Mouse (Mus musculus) midbrain, embryonic 13.5 days (tissue): ENCODE measurements around the gene Veph1. TPM values are rescaled to one million over a fixed set of nuclear protein-coding genes. Genes with fewer than 3 reads are reported as not detected.
"Not testable (repeated sequence)": the region's sequence is repeated elsewhere in the genome, so short reads cannot be mapped to it uniquely, and the experiment has no call there.

ENCODE experiments used
- ATAC-seq: fragments of 200-750 bp; cut with Nextera tagmentation; 2 replicates; pipeline ENCODE4 v1.8.0; 2017; ENCODE audit warnings: mild to moderate bottlenecking, moderate TSS enrichment, moderate library complexity
- H3K27ac ChIP-seq: fragments of 300-500 bp; sonication (generic); 2 replicates; pipeline ENCODE4 v1.5.1; 2015; ENCODE audit warnings: inconsistent platforms, mild to moderate bottlenecking, moderate library complexity
- H3K27me3 ChIP-seq: fragments of 300-500 bp; sonication (generic); 2 replicates; pipeline ENCODE4 v1.6.1; 2015; ENCODE audit warnings: mild to moderate bottlenecking, inconsistent platforms
- H3K36me3 ChIP-seq: fragments of 300-500 bp; sonication (generic); 2 replicates; pipeline ENCODE4 v1.6.1; 2015; ENCODE audit warnings: mild to moderate bottlenecking, inconsistent platforms
- H3K4me1 ChIP-seq: fragments of 300-500 bp; sonication (generic); replicated peaks from 2 replicates; pipeline ENCODE4 v1.6.1; 2015; ENCODE audit warnings: inconsistent platforms
- H3K4me2 ChIP-seq: fragments of 300-500 bp; sonication (generic); replicated peaks from 2 replicates; pipeline ENCODE4 v1.6.1; 2015; ENCODE audit warnings: moderate library complexity, mild to moderate bottlenecking, inconsistent platforms
- H3K4me3 ChIP-seq: fragments of 300-500 bp; sonication (generic); replicated peaks from 2 replicates; pipeline ENCODE4 v1.5.1; 2015; ENCODE audit warnings: mild to moderate bottlenecking, inconsistent platforms
- H3K9ac ChIP-seq: fragments of 300-500 bp; sonication (generic); replicated peaks from 2 replicates; pipeline ENCODE4 v1.6.1; 2015; ENCODE audit warnings: mild to moderate bottlenecking, inconsistent platforms
- H3K9me3 ChIP-seq: fragments of 300-500 bp; sonication (generic); 2 replicates; pipeline ENCODE4 v1.6.1; 2016; ENCODE audit warnings: mild to moderate bottlenecking, inconsistent platforms
- WGBS: fragments of 180-500 bp; shearing (Covaris S2); methylation state at CpG from one replicate; pipeline ENCODE4 v1.1.7; 2015; 5-methylcytosine and 5-hydroxymethylcytosine counted together
- polyA plus RNA-seq: library from polyadenylated mRNA; unstranded; fragments of >200 nt; fragmentation: Nextera tagmentation; extraction: Ambion mirVana; gene quantifications from 2 replicates; pipeline ENCODE4 v1.2.1, GENCODE M21; 2015

The Veph1 gene
- polyA plus RNA-seq, 1 experiment from 2014 or later, result 8.3 TPM

- Histone ChIP-seq H3K9ac (no peak overlapping the region), H3K4me3 (peak overlapping the region; percentile 13; the same call in 1 of the 2 replicates), H3K36me3 (no peaks in the 10 kb centered on the region), H3K4me2 (peak overlapping the region; percentile 34), H3K9me3 (0 out of 2 replicates have a peak, but pooled peaks cover 7% of the 10 kb centered on the region), H3K27ac (no peak overlapping the region), H3K27me3 (no peaks in the 10 kb centered on the region), H3K4me1 (peaks cover 23% of the 10 kb centered on the region)
- 56% methylated on average over 3 of the region's 3 CpGs for WGBS
- ATAC-seq, result no peak; the same call in 1 of the 2 replicates
Measured at GRCm38 (mm10) chr3:66294729-66295128, 1.9 kb downstream of the Veph1 start.

- peak; percentile 57 for ATAC-seq
- Histone ChIP-seq H3K27me3 (no peaks in the 10 kb centered on the region), H3K27ac (no peak overlapping the region), H3K4me1 (peaks cover 23% of the 10 kb centered on the region), H3K36me3 (no peaks in the 10 kb centered on the region), H3K4me3 (peak overlapping the region; percentile 18), H3K9ac (no peak overlapping the region; the same call in 1 of the 2 replicates), H3K4me2 (peak overlapping the region; percentile 44), H3K9me3 (0 out of 2 replicates have a peak, but pooled peaks cover 7% of the 10 kb centered on the region)
- 13% methylated on average over 20 of the region's 20 CpGs for WGBS
Measured at GRCm38 (mm10) chr3:66292356-66292946, 4.2 kb downstream of the Veph1 start.

GRCm38 (mm10) chr3:66263270-66263669 is 33.4 kb downstream of the Veph1 start:
- no peaks in the 10 kb centered on the region for H3K4me1 ChIP-seq
- ATAC-seq, result no peak
- no peak overlapping the region for H3K4me2 ChIP-seq
- no peaks in the 10 kb centered on the region for H3K9me3 ChIP-seq
- no peak overlapping the region for H3K9ac ChIP-seq
- 73% methylated on average over 4 of the region's 4 CpGs for WGBS
- H3K36me3 ChIP-seq, result no peaks in the 10 kb centered on the region
- H3K27me3 ChIP-seq, result no peaks in the 10 kb centered on the region
- no peak overlapping the region for H3K27ac ChIP-seq
- H3K4me3 ChIP-seq, result no peak overlapping the region

GRCm38 (mm10) chr3:66262319-66262718 is 34.3 kb downstream of the Veph1 start:
- 33% methylated on average over 5 of the region's 5 CpGs for WGBS
- no peak overlapping the region for H3K4me2 ChIP-seq

GRCm38 (mm10) chr3:66254504-66255105 is 42.0 kb downstream of the Veph1 start:
- ATAC-seq, result no peak
- no peaks in the 10 kb centered on the region for H3K9me3 ChIP-seq
- WGBS, result 82% methylated on average over 9 of the region's 9 CpGs
- no peak overlapping the region for H3K9ac ChIP-seq
- H3K27me3 ChIP-seq, result no peaks in the 10 kb centered on the region
- no peaks in the 10 kb centered on the region for H3K4me1 ChIP-seq
- no peaks in the 10 kb centered on the region for H3K36me3 ChIP-seq
- no peak overlapping the region for H3K27ac ChIP-seq
- H3K4me3 ChIP-seq, result no peak overlapping the region
- H3K4me2 ChIP-seq, result no peak overlapping the region

More at GRCm38 (mm10) chr3:66262319-66262718, 34.3 kb downstream of the Veph1 start:
- Histone ChIP-seq H3K36me3 (no peaks in the 10 kb centered on the region), H3K9me3 (no peaks in the 10 kb centered on the region), H3K4me3 (no peak overlapping the region), H3K27ac (no peak overlapping the region), H3K4me1 (no peaks in the 10 kb centered on the region), H3K9ac (no peak overlapping the region), H3K27me3 (no peaks in the 10 kb centered on the region)
- no peak for ATAC-seq

- H3K4me1 ChIP-seq, result no peaks in the 10 kb centered on the region
- H3K36me3 ChIP-seq, result no peaks in the 10 kb centered on the region
- ATAC-seq, result no peak
- no peak overlapping the region for H3K4me3 ChIP-seq
- WGBS, result 81% methylated on average over 7 of the region's 7 CpGs
- H3K4me2 ChIP-seq, result no peak overlapping the region
- no peak overlapping the region for H3K9ac ChIP-seq
- H3K27ac ChIP-seq, result no peak overlapping the region
- H3K9me3 ChIP-seq, result no peaks in the 10 kb centered on the region
- no peaks in the 10 kb centered on the region for H3K27me3 ChIP-seq
Measured at GRCm38 (mm10) chr3:66251842-66252241, 44.8 kb downstream of the Veph1 start.

GRCm38 (mm10) chr3:66240476-66240875 is 56.2 kb downstream of the Veph1 start:
- Histone ChIP-seq H3K9ac (no peak overlapping the region), H3K27me3 (no peaks in the 10 kb centered on the region), H3K4me3 (no peak overlapping the region), H3K27ac (no peak overlapping the region), H3K36me3 (no peaks in the 10 kb centered on the region), H3K4me1 (no peaks in the 10 kb centered on the region), H3K4me2 (no peak overlapping the region), H3K9me3 (no peaks in the 10 kb centered on the region)
- no peak for ATAC-seq

DNA sequence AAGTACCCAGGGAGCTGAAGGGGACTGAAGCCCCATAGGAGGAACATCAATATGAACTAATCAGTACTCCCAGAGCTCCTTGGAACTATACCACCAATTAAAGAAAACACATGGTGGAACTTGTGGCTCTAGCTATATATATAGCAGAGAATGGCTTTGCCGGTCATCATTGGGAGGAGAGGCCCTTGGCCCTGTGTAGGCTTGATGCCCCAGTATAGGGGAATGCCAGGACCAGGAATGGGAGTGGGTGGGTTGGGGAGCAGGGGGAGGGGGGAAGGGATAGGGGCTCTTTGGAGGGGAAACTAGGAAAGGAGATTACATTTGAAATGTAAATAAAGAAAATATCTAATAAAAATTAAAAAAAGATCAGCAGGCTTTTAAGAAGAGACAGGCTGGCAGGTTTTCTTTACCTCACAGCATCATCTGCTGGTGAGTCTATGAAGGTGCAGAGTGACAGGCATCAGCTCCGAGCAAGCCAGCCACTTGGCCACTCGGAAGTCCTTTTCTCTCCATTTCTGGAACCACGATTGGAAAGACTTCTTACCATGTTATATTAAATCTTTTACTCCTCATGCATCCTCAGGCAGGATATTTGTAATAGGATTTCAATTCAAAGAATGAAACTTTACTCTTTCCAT is 60.3 kb downstream of the Veph1 start:
- H3K9ac ChIP-seq, H3K27ac ChIP-seq, H3K27me3 ChIP-seq, H3K9me3 ChIP-seq, H3K4me1 ChIP-seq, H3K4me2 ChIP-seq, H3K36me3 ChIP-seq, H3K4me3 ChIP-seq: not testable (repeated sequence)
- WGBS, result 49% methylated on average over 4 of the region's 4 CpGs
- 0 out of 2 replicates have a peak, but pooled peaks have one; percentile 43 for ATAC-seq

- H3K9me3 ChIP-seq, result no peaks in the 10 kb centered on the region
- no peak for ATAC-seq
- no peaks in the 10 kb centered on the region for H3K36me3 ChIP-seq
- H3K27me3 ChIP-seq, result peaks cover 14% of the 10 kb centered on the region
- 82% methylated on average over 15 of the region's 15 CpGs for WGBS
- H3K4me2 ChIP-seq, result no peak overlapping the region
- no peak overlapping the region for H3K27ac ChIP-seq
- H3K4me3 ChIP-seq, result no peak overlapping the region
- no peak overlapping the region for H3K9ac ChIP-seq
- peaks cover 13% of the 10 kb centered on the region for H3K4me1 ChIP-seq
Measured at GRCm38 (mm10) chr3:66224931-66225537, 71.6 kb downstream of the Veph1 start.

- no peaks in the 10 kb centered on the region for H3K36me3 ChIP-seq
- WGBS, result under 1% methylated on average over 11 of the region's 11 CpGs
Measured at GRCm38 (mm10) chr3:66221243-66221611, 75.4 kb downstream of the Veph1 start.

DNA sequence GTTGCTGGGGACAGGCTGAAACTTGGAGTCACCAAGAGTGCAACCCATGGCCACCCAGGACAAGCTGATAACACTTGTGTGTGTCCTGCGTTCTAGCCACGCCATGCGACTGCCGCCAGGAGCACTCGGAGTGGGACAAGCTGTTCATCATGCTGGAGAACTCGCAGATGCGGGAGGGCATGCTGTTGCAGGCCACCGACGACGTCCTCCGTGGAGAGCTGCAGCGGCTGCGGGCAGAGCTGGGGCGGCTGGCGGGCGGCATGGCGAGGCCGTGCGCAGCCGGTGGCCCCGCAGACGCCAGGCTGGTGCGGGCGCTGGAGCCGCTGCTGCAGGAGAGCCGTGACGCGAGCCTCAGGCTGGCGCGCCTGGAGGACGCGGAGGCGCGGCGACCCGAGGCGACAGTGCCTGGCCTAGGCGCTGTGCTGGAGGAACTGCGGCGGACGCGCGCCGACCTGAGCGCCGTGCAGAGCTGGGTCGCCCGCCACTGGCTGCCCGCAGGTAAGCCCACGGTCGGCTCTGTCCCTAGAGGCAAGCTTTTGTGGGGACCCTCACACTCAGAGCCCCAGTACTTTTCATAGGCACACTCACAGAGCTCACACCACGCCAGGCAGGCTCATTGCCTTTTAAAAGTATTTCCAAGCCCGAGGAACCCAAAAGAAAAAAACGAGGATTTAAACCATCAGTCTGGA is 75.9 kb downstream of the Veph1 start:
- H3K4me3 ChIP-seq, result peak overlapping the region; percentile 61
- peak overlapping the region; percentile 82 for H3K9ac ChIP-seq
- peaks cover 18% of the 10 kb centered on the region for H3K27me3 ChIP-seq
- peak; percentile 93 for ATAC-seq
- peak overlapping the region; percentile 95 for H3K4me2 ChIP-seq
- under 1% methylated on average over 50 of the region's 54 CpGs for WGBS
- H3K27ac ChIP-seq, result peak overlapping the region; percentile 56
- peaks cover 19% of the 10 kb centered on the region for H3K4me1 ChIP-seq
- H3K36me3 ChIP-seq, result no peaks in the 10 kb centered on the region
- no peaks in the 10 kb centered on the region for H3K9me3 ChIP-seq

More at GRCm38 (mm10) chr3:66221243-66221611, 75.4 kb downstream of the Veph1 start:
- peak overlapping the region; percentile 61 for H3K4me3 ChIP-seq
- H3K9me3 ChIP-seq, result no peaks in the 10 kb centered on the region
- peak overlapping the region; percentile 95 for H3K4me2 ChIP-seq
- peak overlapping the region; percentile 82 for H3K9ac ChIP-seq
- peaks cover 19% of the 10 kb centered on the region for H3K4me1 ChIP-seq
- peak; percentile 55 for ATAC-seq
- 0 out of 2 replicates have a peak overlapping the region, but pooled peaks have one; percentile 56 for H3K27ac ChIP-seq
- peaks cover 18% of the 10 kb centered on the region for H3K27me3 ChIP-seq
